Mouse (Mus musculus): ENCODE results near the gene Eci1.

DNA sequence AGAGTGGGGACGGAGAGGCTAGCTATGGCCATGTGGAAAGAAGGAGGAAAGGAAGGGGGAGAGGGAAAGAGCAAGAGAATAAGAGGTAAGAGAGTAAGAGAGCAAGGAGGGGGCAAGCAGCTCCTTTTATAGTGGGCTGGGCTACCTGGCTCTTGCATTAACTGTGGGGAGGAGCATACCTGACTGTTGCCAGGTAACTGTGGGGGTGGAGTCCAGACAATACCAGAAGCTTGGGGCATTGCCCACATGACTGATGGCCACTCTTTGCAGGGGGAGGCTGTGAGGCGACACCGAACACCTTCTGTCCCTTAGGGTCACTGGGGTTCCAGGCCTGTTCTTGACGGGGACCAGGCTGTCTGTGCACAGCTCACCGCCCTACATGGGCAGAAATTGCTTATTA lies 37.7 kb upstream of the Eci1 start:
- no peak for TF ChIP-seq POLR2A (IDR thresholded peaks at IDR 0.05; ENCODE audit: insufficient read depth, low read depth, low read length)
- TF ChIP-seq CTCF (IDR thresholded peaks at IDR 0.05; ENCODE audit: insufficient read depth, low read depth, low read length): no peak
